Mouse (Mus musculus): ENCODE results near the gene Ttll1. TPM values are rescaled to one million over a fixed set of nuclear protein-coding genes. Genes with fewer than 3 reads are reported as not detected.

Gene Ttll1
- polyA plus RNA-seq, 1 experiment from 2014 or later: 21.0 TPM

Small RNAs within 50 kb of the gene (microRNA-seq; reads per million reads assigned to microRNA genes)
- gene Gm24575: not detected

Other genes with a start within 250 kb of the Ttll1 start
- gene Arfgap3, start 160.6 kb downstream of the Ttll1 start, polyA plus RNA-seq (2015; fragmentation: Nextera tagmentation; extraction: Ambion mirVana): 79.9 and 80.6 TPM in 2 replicates
- gene Pacsin2, start 46.3 kb downstream of the Ttll1 start, polyA plus RNA-seq (2015; fragmentation: Nextera tagmentation; extraction: Ambion mirVana): 64.5 and 67.9 TPM in 2 replicates
- 6.8 and 7.0 TPM in 2 replicates for gene Bik, start 16.0 kb upstream of the Ttll1 start, polyA plus RNA-seq (2015; fragmentation: Nextera tagmentation; extraction: Ambion mirVana)
- gene Tspo, start 52.7 kb upstream of the Ttll1 start, polyA plus RNA-seq (2015; fragmentation: Nextera tagmentation; extraction: Ambion mirVana): 116 and 132 TPM in 2 replicates
- 24.3 and 24.4 TPM in 2 replicates for gene Mcat, start 52.9 kb upstream of the Ttll1 start, polyA plus RNA-seq (2015; fragmentation: Nextera tagmentation; extraction: Ambion mirVana)
- gene Ttll12, start 84.3 kb upstream of the Ttll1 start, polyA plus RNA-seq (2015; fragmentation: Nextera tagmentation; extraction: Ambion mirVana): 31.9 and 32.2 TPM in 2 replicates
- gene Scube1, start 214.1 kb upstream of the Ttll1 start, polyA plus RNA-seq (2015; fragmentation: Nextera tagmentation; extraction: Ambion mirVana): 12.9 and 14.3 TPM in 2 replicates